Mouse (Mus musculus): Measurements from ENCODE around the gene Trim41. TPM values are rescaled to one million over a fixed set of nuclear protein-coding genes. Genes with fewer than 3 reads are reported as not detected.

Trim41 gene
- 3.5 and 4.5 TPM in 2 replicates for polyA plus RNA-seq (2014; fragmentation: Nextera tagmentation; extraction: Ambion mirVana)

- Histone ChIP-seq H3K4me2 (peak within 1 kb of the TSS; percentile 76), H3K9ac (ENCODE audit: low read depth, low read length) (peak within 1 kb of the TSS; percentile 80), H3K4me3 (ENCODE audit: low read depth, low read length) (peak within 1 kb of the TSS; percentile 95), H3K4me1 (replicated peaks; ENCODE audit: control insufficient read depth, insufficient read depth, low read length) (peaks cover 22% of the 10 kb centered on the region), H3K27ac (ENCODE audit: low read depth, low read length) (peak within 1 kb of the TSS; percentile 86), H3K36me3 (ENCODE audit: control insufficient read depth, insufficient read depth, low read length) (peaks cover 8% of the 10 kb centered on the region), H3K9me3 (ENCODE audit: control insufficient read depth, low read length) (no peaks in the 10 kb centered on the region), H3K27me3 (replicated peaks; ENCODE audit: control insufficient read depth, insufficient read depth, low read length) (no peaks in the 10 kb centered on the region)
- WGBS: under 1% methylated on average over 72 of the region's 77 CpGs
- ATAC-seq (replicated peaks; ENCODE audit: low FRiP score) (peak; percentile 95), DNase-seq (ENCODE audit: low spot score) (peak; percentile 99)
Measured at GRCm38 (mm10) chr11:48816800-48817665, at the start of gene Trim41. Gene Trim41 (minus strand): TSS chr11:48817353.

- Histone ChIP-seq H3K9ac (ENCODE audit: low read depth, low read length) (no peak overlapping the region), H3K36me3 (ENCODE audit: control insufficient read depth, insufficient read depth, low read length) (peaks cover 2% of the 10 kb centered on the region; the same call in 1 of the 2 replicates), H3K27me3 (replicated peaks; ENCODE audit: control insufficient read depth, insufficient read depth, low read length) (no peaks in the 10 kb centered on the region), H3K4me1 (replicated peaks; ENCODE audit: control insufficient read depth, insufficient read depth, low read length) (peaks cover 18% of the 10 kb centered on the region), H3K27ac (ENCODE audit: low read depth, low read length) (no peak overlapping the region), H3K4me2 (no peak overlapping the region), H3K9me3 (ENCODE audit: control insufficient read depth, low read length) (no peaks in the 10 kb centered on the region), H3K4me3 (ENCODE audit: low read depth, low read length) (no peak overlapping the region)
- 94% methylated on average over 9 of the region's 9 CpGs for WGBS
- no peak for ATAC-seq (replicated peaks; ENCODE audit: low FRiP score)
- DNase-seq (ENCODE audit: low spot score): no peak
Measured at GRCm38 (mm10) chr11:48866481-48866880, 49.3 kb upstream of the Trim41 start.

DNA sequence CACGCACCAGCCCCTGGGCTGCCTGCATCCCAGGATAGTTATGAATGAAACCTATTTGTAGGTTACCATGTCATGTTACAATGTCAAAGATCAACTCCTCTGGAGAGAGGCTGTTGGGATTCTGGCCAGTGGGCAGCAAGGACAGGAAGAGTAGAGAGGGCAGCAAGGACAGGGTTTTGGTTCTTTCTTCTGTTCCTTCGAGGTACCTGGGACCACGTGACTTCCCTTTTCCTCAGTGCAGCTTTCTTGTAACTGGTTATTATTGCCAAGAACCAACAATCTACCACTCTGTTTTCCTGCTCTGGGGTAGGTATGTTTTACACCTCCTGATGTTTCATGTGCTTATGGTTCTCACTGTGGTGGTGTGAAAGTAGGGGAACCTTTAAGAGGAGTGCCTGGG is 46.7 kb upstream of the Trim41 start:
- no peak overlapping the region for H3K4me2 ChIP-seq
- no peak for DNase-seq (ENCODE audit: low spot score)
- WGBS: 74% methylated on average over 3 of the region's 3 CpGs
- H3K36me3 ChIP-seq (ENCODE audit: control insufficient read depth, insufficient read depth, low read length): peaks cover 2% of the 10 kb centered on the region; the same call in 1 of the 2 replicates
- H3K27ac ChIP-seq (ENCODE audit: low read depth, low read length): no peak overlapping the region
- H3K9ac ChIP-seq (ENCODE audit: low read depth, low read length): no peak overlapping the region
- no peak overlapping the region for H3K4me3 ChIP-seq (ENCODE audit: low read depth, low read length)
- H3K27me3 ChIP-seq (replicated peaks; ENCODE audit: control insufficient read depth, insufficient read depth, low read length): 0 out of 2 replicates have a peak, but pooled peaks cover 3% of the 10 kb centered on the region
- ATAC-seq (replicated peaks; ENCODE audit: low FRiP score): no peak
- no peaks in the 10 kb centered on the region for H3K9me3 ChIP-seq (ENCODE audit: control insufficient read depth, low read length)
- peaks cover 4% of the 10 kb centered on the region; the same call in 1 of the 2 replicates for H3K4me1 ChIP-seq (replicated peaks; ENCODE audit: control insufficient read depth, insufficient read depth, low read length)

GRCm38 (mm10) chr11:48862784-48863319 is 45.7 kb upstream of the Trim41 start:
- 76% methylated on average over 1 of the region's 1 CpGs for WGBS
- ATAC-seq (replicated peaks; ENCODE audit: low FRiP score): no peak
- no peak overlapping the region for H3K4me3 ChIP-seq (ENCODE audit: low read depth, low read length)
- H3K4me1 ChIP-seq (replicated peaks; ENCODE audit: control insufficient read depth, insufficient read depth, low read length): peaks cover 6% of the 10 kb centered on the region; the same call in 1 of the 2 replicates
- H3K4me2 ChIP-seq: no peak overlapping the region
- no peaks in the 10 kb centered on the region for H3K9me3 ChIP-seq (ENCODE audit: control insufficient read depth, low read length)
- peaks cover 2% of the 10 kb centered on the region; the same call in 1 of the 2 replicates for H3K36me3 ChIP-seq (ENCODE audit: control insufficient read depth, insufficient read depth, low read length)
- H3K27ac ChIP-seq (ENCODE audit: low read depth, low read length): no peak overlapping the region
- 0 out of 2 replicates have a peak, but pooled peaks cover 3% of the 10 kb centered on the region for H3K27me3 ChIP-seq (replicated peaks; ENCODE audit: control insufficient read depth, insufficient read depth, low read length)
- H3K9ac ChIP-seq (ENCODE audit: low read depth, low read length): no peak overlapping the region
- no peak for DNase-seq (ENCODE audit: low spot score)

DNA sequence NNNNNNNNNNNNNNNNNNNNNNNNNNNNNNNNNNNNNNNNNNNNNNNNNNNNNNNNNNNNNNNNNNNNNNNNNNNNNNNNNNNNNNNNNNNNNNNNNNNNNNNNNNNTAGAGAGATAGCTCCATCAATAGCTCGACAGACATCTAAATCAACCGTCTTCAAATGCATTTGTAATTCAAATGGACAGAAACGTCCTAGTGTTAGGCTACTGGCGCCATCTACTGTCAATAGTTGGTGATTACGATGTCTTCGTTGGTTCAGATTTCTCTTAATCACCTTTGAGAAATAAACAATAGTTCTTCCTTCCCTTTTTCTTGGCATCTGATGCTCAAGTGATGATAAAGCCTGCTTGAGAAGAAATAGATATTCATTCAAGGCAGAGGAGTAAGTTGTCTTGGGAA is 41.9 kb upstream of the Trim41 start:
- no peaks in the 10 kb centered on the region for H3K36me3 ChIP-seq (ENCODE audit: control insufficient read depth, insufficient read depth, low read length)
- peak overlapping the region; percentile 95 for H3K4me2 ChIP-seq
- peaks cover 13% of the 10 kb centered on the region; the same call in 1 of the 2 replicates for H3K4me1 ChIP-seq (replicated peaks; ENCODE audit: control insufficient read depth, insufficient read depth, low read length)
- DNase-seq (ENCODE audit: low spot score): no peak
- no peak overlapping the region for H3K4me3 ChIP-seq (ENCODE audit: low read depth, low read length)
- H3K9me3 ChIP-seq (ENCODE audit: control insufficient read depth, low read length): no peaks in the 10 kb centered on the region
- 0 out of 2 replicates have a peak, but pooled peaks cover 3% of the 10 kb centered on the region for H3K27me3 ChIP-seq (replicated peaks; ENCODE audit: control insufficient read depth, insufficient read depth, low read length)
- H3K27ac ChIP-seq (ENCODE audit: low read depth, low read length): no peak overlapping the region
- under 1% methylated on average over 6 of the region's 6 CpGs for WGBS
- ATAC-seq (replicated peaks; ENCODE audit: low FRiP score): no peak
- H3K9ac ChIP-seq (ENCODE audit: low read depth, low read length): no peak overlapping the region

DNA sequence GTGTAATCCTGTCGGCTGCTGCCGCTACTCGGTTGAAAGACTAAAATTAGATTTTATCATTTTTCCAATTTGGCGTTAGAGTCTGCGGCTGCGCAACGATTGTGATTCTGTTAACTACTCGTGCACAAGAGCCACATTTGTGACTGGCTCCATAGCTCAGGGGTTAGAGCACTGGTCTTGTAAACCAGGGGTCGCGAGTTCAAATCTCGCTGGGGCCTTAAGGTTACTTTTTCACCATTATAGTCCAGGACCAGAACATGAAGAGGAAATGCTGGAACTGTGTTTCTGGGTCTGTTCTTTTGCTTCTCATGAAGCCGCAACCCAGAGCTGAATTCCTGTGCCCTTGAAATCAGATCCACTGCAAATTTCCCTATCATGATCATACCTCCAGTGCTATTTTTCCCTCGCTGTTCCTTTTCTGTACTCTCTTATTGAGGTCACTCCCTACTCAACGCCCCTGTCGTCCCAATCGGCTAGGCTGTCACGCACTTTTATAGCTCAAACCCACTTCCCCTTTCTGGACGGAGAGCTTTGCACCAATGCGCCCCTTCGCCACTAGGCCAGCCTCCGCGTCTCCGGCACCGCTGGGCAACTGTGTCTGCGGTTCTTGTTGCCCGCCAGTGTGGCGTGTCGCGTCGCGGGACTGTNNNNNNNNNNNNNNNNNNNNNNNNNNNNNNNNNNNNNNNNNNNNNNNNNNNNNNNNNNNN is 36.5 kb upstream of the Trim41 start:
- DNase-seq (ENCODE audit: low spot score): peak; percentile 88
- H3K9me3 ChIP-seq (ENCODE audit: control insufficient read depth, low read length): no peaks in the 10 kb centered on the region; the same call in 1 of the 2 replicates
- no peaks in the 10 kb centered on the region for H3K36me3 ChIP-seq (ENCODE audit: control insufficient read depth, insufficient read depth, low read length)
- peaks cover 22% of the 10 kb centered on the region; the same call in 1 of the 2 replicates for H3K4me1 ChIP-seq (replicated peaks; ENCODE audit: control insufficient read depth, insufficient read depth, low read length)
- peaks cover 8% of the 10 kb centered on the region for H3K27me3 ChIP-seq (replicated peaks; ENCODE audit: control insufficient read depth, insufficient read depth, low read length)
- ATAC-seq (replicated peaks; ENCODE audit: low FRiP score): peak; percentile 67
- peak overlapping the region; percentile 64 for H3K4me3 ChIP-seq (ENCODE audit: low read depth, low read length)
- H3K4me2 ChIP-seq: peak overlapping the region; percentile 95
- H3K9ac ChIP-seq (ENCODE audit: low read depth, low read length): peak overlapping the region; percentile 58
- WGBS: under 1% methylated on average over 31 of the region's 31 CpGs
- H3K27ac ChIP-seq (ENCODE audit: low read depth, low read length): 0 out of 2 replicates have a peak overlapping the region, but pooled peaks have one; percentile 16

- Histone ChIP-seq H3K27me3 (replicated peaks; ENCODE audit: control insufficient read depth, insufficient read depth, low read length) (peaks cover 8% of the 10 kb centered on the region), H3K4me3 (ENCODE audit: low read depth, low read length) (peak overlapping the region; percentile 64), H3K36me3 (ENCODE audit: control insufficient read depth, insufficient read depth, low read length) (no peaks in the 10 kb centered on the region), H3K4me2 (peak overlapping the region; percentile 95), H3K4me1 (replicated peaks; ENCODE audit: control insufficient read depth, insufficient read depth, low read length) (peaks cover 16% of the 10 kb centered on the region; the same call in 1 of the 2 replicates), H3K9me3 (ENCODE audit: control insufficient read depth, low read length) (no peaks in the 10 kb centered on the region; the same call in 1 of the 2 replicates), H3K27ac (ENCODE audit: low read depth, low read length) (no peak overlapping the region), H3K9ac (ENCODE audit: low read depth, low read length) (peak overlapping the region; percentile 58; the same call in 1 of the 2 replicates)
- ATAC-seq (replicated peaks; ENCODE audit: low FRiP score) (no peak), DNase-seq (ENCODE audit: low spot score) (peak; percentile 64)
- 8% methylated on average over 23 of the region's 23 CpGs for WGBS
Measured at GRCm38 (mm10) chr11:48852624-48853473, 35.7 kb upstream of the Trim41 start.
